Mouse (Mus musculus) left cerebral cortex, postnatal 10 days (tissue): ENCODE results near the gene Npy5r. TPM values are rescaled to one million over a fixed set of nuclear protein-coding genes. Genes with fewer than 3 reads are reported as not detected.

Experiments used
- DNase-seq, 2 experiments: peaks; one replicate each; pipeline ENCODE4 v3.0.0; 2021 to 2022; ENCODE audit warnings: low spot score in 2 of 2, mixed read lengths in 1 of 2; ENCODE audit errors: extremely low spot score in 1 of 2
- intact Hi-C: fragments of 180-260 bp; cut with DNase I; formaldehyde crosslinking; loops from one replicate; pipeline ENCODE4 v1.15.1; 2025
- total RNA-seq, 2 experiments: library from RNA; stranded (reverse); gene quantifications; 2 replicates each; pipeline ENCODE4 v1.2.3; 2021

The Npy5r gene
- total RNA-seq: 1 to 10 TPM; 5.5 to 5.6 TPM

DNA sequence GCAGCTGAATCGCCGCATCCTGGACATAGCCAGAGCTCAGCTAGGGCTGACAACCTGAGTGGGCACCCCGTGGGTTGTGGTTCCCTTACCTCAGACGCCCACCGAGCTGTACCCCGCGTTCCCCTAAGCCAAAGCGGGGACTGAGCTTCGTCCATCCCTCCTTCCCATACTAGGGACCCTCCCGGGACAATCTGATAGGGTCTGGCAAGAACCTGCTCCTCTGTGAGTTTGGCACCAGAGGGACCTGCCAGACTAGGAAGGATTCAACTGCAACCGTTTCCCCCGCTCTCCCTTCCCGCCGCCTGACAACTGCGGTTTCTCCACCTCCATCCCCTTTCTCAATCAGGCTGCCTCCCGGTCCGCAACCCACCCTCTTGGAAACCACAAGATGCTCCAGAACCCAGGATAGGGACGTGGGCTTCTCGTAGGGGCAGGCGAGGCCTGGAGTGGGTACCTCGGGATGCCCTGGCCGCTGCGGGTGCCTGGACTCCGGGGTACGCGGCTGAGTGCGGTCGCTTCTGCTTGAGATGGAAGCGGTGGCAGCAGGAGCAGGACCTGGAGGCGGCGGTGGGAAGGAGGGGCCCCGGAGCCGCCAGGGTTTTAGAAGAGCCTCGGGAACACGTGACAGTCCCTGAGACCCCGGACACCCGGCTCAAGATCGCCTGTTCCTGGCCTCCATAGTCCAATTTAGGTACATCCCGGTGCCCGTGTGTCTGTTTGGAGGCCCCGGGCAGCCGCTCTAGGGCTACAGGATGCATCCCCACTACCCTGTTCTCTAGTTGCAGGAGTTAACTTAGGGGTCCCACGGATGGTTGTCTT is at the start of gene Npy5r:
TSS of gene Npy5r (minus strand) at position 618 of the 819 bp plus-strand sequence.
- intact Hi-C loops: no loop called here
- DNase-seq: peak in 1 of 2 experiments; percentile 45

DNA sequence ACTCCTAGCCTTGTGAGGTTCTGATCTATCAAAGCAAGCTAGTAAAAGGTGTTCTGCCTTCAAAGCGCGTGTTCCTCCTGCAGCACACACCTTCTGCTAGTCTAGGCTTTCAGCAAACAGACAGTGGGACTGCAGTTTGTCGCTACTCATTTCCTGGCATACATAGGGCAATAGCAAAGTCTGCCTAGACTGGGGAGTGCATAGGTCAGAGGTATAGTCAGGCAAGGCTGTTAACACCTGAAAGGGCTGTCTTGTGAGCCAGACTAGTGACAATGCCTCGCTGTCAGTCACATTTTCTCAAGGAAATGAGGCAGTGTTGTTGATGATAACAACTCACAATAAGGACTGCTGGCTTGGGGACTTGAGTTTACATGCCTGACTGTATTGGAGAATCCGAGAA is 44.0 kb upstream of the Npy5r start:
- intact Hi-C loops: no loop called here
- no peak for DNase-seq

GRCm38 (mm10) chr8:66729446-66729845 is 41.5 kb upstream of the Npy5r start:
- no peak for DNase-seq
- intact Hi-C loops: no loop called here

DNA sequence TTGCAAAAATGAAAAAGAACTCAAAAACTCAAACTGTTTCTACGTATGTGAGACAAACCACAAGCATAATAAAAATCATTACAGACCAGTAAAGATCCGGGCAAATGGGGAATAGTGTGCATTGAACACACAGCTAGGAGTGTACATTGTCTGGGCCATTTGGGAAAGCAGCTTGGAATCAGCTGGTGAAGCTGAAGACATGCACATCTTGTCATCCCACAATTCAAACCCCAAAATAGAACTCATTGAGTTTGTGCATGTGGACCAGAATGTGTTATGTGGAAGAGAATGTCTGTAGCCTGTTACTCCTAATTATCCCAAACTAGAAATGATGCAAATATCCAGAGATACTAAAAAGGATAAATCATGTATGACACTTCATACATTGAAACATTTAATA is 34.9 kb upstream of the Npy5r start:
- DNase-seq: peak in 1 of 2 experiments; percentile 40
- intact Hi-C loops: no loop called here

DNA sequence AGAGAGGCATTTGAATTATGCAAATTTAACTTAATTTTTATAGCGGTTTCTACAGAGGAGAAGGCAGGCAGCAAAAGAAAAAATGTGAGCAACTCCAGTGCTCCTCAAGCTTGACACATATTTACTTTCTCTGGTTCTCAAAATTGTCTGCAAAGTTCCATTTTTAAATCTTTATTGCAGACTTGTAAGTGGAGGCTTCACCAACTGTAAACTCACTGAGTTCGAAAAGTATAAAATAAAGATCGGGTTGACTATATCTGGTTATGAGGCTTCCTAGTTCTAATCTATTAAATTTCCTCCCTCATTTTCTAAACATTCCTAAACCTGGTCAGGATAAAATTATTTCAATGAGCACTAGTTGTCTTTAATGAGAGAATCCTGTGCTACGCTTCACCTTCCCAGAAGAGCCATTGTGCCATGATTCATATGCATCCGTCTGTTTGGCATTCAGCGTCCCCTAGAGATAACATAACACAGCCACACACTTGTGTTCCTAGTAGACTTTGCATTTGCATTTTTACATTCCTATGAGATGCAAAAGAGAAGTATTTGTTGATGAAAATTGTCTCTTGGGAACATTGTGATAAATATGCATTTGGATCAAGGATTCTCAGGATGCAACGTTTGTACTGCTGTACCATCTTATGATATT is 26.5 kb upstream of the Npy5r start:
- intact Hi-C loops: no loop called here
- DNase-seq: no peak

DNA sequence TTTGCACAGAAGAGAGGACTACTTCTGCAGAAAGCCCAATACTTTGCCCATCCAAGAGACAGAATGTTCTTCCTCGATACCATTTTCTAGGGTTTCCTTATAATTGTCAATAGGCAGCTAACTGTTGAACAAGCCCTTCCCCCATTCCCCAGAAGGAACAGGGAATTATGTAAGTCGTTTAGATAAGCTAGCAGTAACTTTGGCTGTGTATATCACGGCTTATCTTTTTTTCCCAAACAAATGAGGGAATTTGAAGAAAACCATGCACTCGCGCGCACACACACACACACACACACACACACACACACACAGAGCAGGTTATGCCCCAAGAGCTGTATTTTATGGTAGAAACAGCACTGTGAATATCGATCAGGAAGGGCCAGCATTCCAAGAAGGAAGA is 10.9 kb upstream of the Npy5r start:
- intact Hi-C loops: loop anchor here (5.0 kb wide), 2 partner anchors 164 to 629 kb away; partner anchors contain the start of gene Naf1
- no peak for DNase-seq

DNA sequence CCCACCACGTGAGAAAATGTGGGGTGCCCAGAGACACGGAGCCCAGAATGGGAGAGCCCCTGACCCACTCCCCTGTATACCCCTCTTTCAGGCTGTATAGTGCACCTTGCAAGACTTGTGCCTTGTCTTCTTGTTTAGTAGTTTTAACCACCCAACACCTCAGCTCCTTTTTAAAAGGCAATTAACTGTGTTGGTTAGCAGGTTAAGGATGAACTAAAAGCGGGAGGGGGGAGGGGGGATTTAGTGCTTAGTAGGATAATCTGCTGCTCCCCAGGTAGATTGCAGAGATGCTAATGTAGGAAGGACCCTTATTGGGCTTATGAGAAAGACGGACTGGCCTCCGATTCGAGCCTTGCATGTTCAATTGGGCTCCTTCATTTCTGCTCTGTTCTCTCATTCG is 10.1 kb upstream of the Npy5r start:
- no peak for DNase-seq
- intact Hi-C loops: loop anchor here (5.0 kb wide), 2 partner anchors 164 to 629 kb away; partner anchors contain the start of gene Naf1

- intact Hi-C loops: loop anchor here (5.0 kb wide), 2 partner anchors 165 to 630 kb away; partner anchors contain the start of gene Naf1
- peak; percentile 38 to 70 for DNase-seq
Measured at GRCm38 (mm10) chr8:66696970-66697843, 9.3 kb upstream of the Npy5r start, which contains the start of gene Npy1r. Npy1r (plus strand) TSS chr8:66697192.

DNA sequence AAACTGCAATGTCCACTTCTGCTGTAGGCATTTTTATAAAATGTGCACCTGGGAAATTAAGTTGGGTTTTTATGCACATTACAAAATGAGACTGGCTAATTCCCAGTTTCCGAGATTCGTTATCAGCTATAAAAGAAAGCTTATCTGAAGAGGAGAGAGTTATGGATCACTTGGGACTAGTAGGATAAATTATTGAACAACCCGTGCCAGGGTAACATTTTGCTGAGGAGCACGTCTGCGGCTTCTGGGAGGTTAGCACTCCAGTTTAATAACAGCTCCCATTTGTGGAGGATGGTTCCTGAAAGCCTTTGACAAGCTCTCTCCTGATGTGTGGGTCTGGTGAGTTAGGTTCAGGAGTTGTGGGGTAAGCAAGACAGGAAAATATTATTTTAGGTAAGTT is 2.5 kb upstream of the Npy5r start:
- no peak for DNase-seq
- intact Hi-C loops: no loop called here

DNA sequence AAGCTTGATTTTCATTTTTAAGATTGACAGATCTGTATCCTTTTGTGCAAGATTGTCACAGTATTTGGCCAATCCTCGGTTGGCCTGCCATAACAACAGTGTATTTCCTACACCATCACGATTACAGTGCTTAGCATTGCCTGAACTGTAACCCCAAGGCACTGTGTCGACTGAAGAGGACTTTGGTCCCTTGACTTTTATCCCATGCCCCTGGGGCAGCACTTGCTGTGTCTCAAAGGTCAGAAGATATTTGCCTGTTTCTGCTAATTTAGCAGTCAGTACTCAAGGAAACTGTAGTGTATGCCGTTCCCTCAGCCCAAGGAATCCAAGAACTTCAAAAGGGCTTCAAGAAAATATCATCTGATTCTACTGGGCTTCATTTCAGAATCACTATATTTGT is 871 bp upstream of the Npy5r start:
- no peak for DNase-seq
- intact Hi-C loops: no loop called here

- intact Hi-C loops: no loop called here
Measured at GRCm38 (mm10) chr8:66688395-66688794, 467 bp upstream of the Npy5r start.

GRCm38 (mm10) chr8:66681261-66681660 is 6.7 kb downstream of the Npy5r start:
- intact Hi-C loops: no loop called here
- DNase-seq: no peak

More at GRCm38 (mm10) chr8:66688395-66688794, 467 bp upstream of the Npy5r start:
- no peak for DNase-seq

DNA sequence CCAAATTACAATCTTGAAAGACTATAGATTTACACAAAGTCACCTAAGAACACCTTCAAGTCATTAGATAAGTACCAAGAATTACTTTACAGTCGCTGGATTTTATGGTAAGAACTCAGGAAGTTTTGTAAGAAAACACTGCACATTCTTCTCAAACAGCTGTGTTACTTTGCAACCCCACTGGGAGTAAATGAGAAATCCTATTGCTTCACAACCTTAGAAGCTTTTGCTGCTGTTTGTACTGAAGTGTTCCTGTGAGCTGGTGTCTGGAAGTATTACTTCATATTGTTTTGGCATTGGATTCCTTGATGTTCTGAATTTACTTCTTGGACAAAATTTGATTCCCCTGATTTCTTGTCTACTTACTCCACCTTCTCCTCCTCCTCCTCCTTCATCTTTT is 57.2 kb downstream of the Npy5r start:
- DNase-seq: no peak
- intact Hi-C loops: no loop called here

Other genes starting within 250 kb of the Npy5r start
- gene Tma16, start 201.6 kb downstream of the Npy5r start, total RNA-seq: 10 to 100 TPM; 10.4 to 10.8 TPM
- under 1 TPM; 0.39 to 0.53 TPM for gene Tktl2, start 176.4 kb downstream of the Npy5r start, total RNA-seq
- gene Npy1r, start 9.1 kb upstream of the Npy5r start, total RNA-seq: 10 to 100 TPM; 24.1 to 27.7 TPM
- gene Naf1, start 172.1 kb upstream of the Npy5r start, total RNA-seq: 10 to 100 TPM; 12.0 to 12.4 TPM